Mouse (Mus musculus): ENCODE data around the gene Tbp.
"Not testable (repeated sequence)": the region's sequence is repeated elsewhere in the genome, so short reads cannot be mapped to it uniquely, and the experiment has no call there.

The Tbp gene

GRCm38 (mm10) chr17:15536457-15536904, 36.8 kb downstream of the Tbp start:
- no peak for DNase-seq (ENCODE audit: low read depth, low spot score)

DNA sequence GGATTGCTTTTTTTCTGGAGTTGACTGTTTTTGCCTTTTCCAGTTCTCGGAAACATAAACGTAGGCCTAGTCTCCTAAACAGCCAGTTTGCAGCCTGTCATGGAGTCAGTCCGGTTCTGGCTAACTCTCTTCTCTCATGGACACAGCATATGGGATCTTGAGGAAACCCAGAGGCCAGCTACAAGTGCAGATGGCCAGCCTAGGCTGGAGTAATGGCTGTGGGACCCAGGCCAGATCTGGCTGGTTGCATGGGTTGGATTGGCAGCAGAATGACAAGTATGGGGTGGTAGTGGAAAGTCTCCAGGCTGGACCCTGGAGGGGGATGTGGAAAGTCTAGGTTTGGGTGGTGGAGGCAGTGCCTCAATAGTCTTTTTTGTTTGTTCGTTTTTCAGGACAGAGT, 40.6 kb downstream of the Tbp start:
- DNase-seq (ENCODE audit: low read depth, low spot score): no peak

GRCm38 (mm10) chr17:15543868-15544267, 44.2 kb downstream of the Tbp start:
- DNase-seq (ENCODE audit: low read depth, low spot score): not testable (repeated sequence)

- no peak for DNase-seq (ENCODE audit: low read depth, low spot score)
These were observed 46.8 kb downstream of the Tbp start for GRCm38 (mm10) chr17:15546440-15546839.

GRCm38 (mm10) chr17:15549713-15550112, 50.0 kb downstream of the Tbp start:
- DNase-seq (ENCODE audit: low read depth, low spot score): no peak

- no peak for DNase-seq (ENCODE audit: low read depth, low spot score)
These were observed 60.3 kb downstream of the Tbp start for GRCm38 (mm10) chr17:15559946-15560345.

DNA sequence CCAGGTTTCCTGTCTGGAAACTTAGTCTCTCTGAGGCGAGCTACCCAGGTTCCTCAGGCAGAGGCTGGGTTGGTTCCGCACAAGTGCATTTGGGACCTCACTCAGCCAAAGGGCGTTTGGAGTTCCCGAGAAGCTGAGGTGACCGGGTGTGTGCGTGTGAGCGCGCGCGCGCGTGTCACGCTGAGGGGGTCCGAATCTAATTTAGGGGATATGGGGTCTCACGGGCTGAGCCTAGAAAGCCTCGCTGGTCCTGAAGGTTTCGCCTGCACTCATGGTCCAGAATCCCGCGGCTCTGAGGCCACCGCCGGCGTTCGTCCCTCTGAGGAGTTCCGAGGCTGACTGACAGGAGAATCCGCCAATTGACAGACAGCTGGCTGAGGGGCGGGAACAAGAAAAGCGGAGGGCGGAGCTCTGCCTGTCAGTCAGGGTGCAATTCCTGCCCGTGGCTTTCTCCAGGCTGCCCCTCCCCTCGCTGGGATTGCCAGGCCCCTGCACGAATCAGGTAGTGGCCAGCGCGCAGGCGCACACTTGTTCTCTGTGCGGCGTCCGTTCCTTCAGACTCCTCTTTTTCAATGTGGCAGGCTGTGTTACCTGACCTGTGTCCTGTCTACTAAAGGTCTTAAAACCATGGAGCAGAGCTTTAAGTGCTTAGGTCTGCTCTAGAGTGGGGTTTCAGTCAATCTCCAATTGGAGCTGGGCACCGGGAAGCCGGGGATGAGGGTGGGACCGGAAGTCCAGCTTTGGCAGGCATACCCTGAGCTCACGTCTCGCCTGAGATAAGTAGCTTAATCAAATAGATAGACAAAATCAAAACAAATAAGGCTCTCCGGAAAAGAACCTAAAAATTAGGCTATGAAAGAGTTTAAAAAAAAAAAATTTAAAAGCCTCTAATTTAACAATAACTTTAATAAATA, 64.6 kb downstream of the Tbp start, which contains the start of gene Prdm9:
Gene Prdm9, minus strand, starts transcription at position 341 of the 914 bp plus-strand sequence.
- peak; percentile 97 for DNase-seq (ENCODE audit: low read depth, low spot score)

- DNase-seq (ENCODE audit: low read depth, low spot score): no peak
These were observed 65.2 kb downstream of the Tbp start for GRCm38 (mm10) chr17:15564928-15565300.

GRCm38 (mm10) chr17:15566908-15567307, 67.2 kb downstream of the Tbp start:
- DNase-seq (ENCODE audit: low read depth, low spot score): no peak

DNA sequence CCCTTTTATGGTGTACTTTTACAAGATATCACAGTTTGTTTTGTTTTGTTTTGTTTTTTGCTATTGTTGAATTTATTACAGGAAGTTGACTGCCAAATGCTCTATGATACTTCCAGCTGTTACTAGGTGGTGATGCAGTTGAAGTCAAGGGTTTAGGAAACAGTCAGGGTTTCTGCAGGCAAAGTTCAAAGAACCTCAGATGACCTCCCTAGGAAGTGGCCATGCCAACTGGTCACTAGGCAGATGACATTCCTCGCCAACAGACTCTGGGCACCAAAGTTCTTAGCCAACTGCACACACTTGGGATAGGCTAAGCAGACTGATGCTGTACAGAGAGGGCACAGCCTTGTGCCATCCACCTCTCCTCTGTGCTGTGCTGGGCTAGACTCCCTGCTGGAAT, 75.4 kb downstream of the Tbp start:
- DNase-seq (ENCODE audit: low read depth, low spot score): no peak

GRCm38 (mm10) chr17:15577291-15577694, 77.6 kb downstream of the Tbp start:
- DNase-seq (ENCODE audit: low read depth, low spot score): no peak

Measured in CD4-positive helper T cell, adult 2 months (primary cell).